Mouse (Mus musculus): ENCODE data around the gene Klhl7. TPM values are rescaled to one million over a fixed set of nuclear protein-coding genes. Genes with fewer than 3 reads are reported as not detected.

Klhl7 gene
- polyA plus RNA-seq, 1 experiment from 2014 or later: 59.0 TPM

DNA sequence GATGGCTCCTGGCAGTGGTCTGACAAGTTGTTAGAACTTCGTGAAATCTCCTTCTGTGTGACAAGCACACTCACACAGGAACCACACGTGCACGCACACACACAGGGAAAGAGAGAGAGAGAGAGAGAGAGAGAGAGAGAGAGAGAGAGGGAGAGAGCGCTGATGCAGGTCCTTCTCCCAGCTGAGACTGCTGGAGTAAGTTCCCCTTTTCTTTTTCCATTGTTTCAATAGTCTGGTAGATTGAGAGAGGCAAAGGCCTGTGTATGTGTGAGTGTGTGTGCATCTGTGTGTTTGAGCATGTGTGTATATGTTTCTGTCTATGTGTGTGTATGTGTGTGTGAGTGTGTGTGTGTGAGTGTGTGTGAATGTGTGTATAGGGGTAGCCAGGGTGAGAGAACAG, 100.6 kb downstream of the Klhl7 start:
- H3K4me1 ChIP-seq (replicated peaks): no peaks in the 10 kb centered on the region
- H3K27ac ChIP-seq: no peak overlapping the region
- DNase-seq (ENCODE audit: low spot score): no peak
- no peaks in the 10 kb centered on the region for H3K36me3 ChIP-seq
- H3K4me3 ChIP-seq: no peak overlapping the region
- no peaks in the 10 kb centered on the region for H3K27me3 ChIP-seq (ENCODE audit: insufficient read depth, poor library complexity, severe bottlenecking)
- WGBS: 83% methylated on average over 4 of the region's 4 CpGs
- no peaks in the 10 kb centered on the region for H3K9me3 ChIP-seq

DNA sequence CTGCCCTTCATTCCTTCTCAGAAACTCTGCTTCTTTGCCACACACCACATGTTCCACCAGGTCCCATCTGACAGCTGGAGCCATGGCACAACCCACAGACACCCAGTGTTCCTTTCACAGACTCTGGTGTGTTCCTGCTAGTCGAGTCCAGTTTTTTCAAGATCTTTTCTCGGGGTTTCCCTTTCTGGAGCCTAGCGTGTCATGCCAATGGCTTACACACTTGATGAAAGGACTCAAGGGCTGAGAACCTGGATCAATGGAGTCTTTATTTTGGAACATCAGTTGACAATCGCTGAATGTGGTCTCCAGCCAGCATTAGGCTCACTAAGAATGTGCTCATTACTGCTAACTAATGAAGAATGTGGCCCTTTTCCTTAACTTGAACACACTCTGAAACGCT, 102.1 kb downstream of the Klhl7 start:
- no peak for DNase-seq (ENCODE audit: low spot score)
- no peak overlapping the region for H3K4me3 ChIP-seq
- no peaks in the 10 kb centered on the region for H3K9me3 ChIP-seq
- H3K36me3 ChIP-seq: no peaks in the 10 kb centered on the region
- WGBS: 79% methylated on average over 5 of the region's 5 CpGs
- H3K27me3 ChIP-seq (ENCODE audit: insufficient read depth, poor library complexity, severe bottlenecking): no peaks in the 10 kb centered on the region
- H3K4me1 ChIP-seq (replicated peaks): no peaks in the 10 kb centered on the region
- no peak overlapping the region for H3K27ac ChIP-seq

- Histone ChIP-seq H3K27me3 (ENCODE audit: insufficient read depth, poor library complexity, severe bottlenecking) (no peaks in the 10 kb centered on the region), H3K4me3 (no peak overlapping the region), H3K36me3 (no peaks in the 10 kb centered on the region), H3K4me1 (replicated peaks) (no peaks in the 10 kb centered on the region), H3K9me3 (no peaks in the 10 kb centered on the region), H3K27ac (no peak overlapping the region)
- no peak for DNase-seq (ENCODE audit: low spot score)
- 77% methylated on average over 5 of the region's 5 CpGs for WGBS
Observed at GRCm38 (mm10) chr5:24203266-24203665, 102.9 kb downstream of the Klhl7 start.

DNA sequence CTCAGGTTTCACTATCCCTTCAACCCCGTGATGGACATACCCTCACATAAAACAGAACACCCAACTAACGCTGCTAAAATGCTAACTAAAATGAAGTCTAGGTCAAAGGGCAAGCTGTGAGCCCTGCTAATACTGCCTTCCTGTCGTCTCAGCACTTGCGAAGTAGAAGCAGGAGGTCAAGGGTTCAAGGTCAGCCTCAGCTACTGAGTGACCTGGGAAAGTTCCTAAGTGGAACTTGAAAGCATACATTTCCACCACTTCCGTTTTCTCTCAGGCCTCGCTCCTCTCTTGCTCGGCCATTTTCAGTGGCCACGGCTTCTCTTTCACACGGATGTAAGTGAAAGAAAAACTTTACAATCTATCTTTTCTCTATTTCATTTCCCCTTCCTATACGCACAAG, 107.6 kb downstream of the Klhl7 start:
- H3K27me3 ChIP-seq (ENCODE audit: insufficient read depth, poor library complexity, severe bottlenecking): no peaks in the 10 kb centered on the region
- no peak overlapping the region for H3K4me3 ChIP-seq
- 74% methylated on average over 10 of the region's 10 CpGs for WGBS
- no peak overlapping the region for H3K27ac ChIP-seq
- DNase-seq (ENCODE audit: low spot score): no peak
- no peaks in the 10 kb centered on the region for H3K9me3 ChIP-seq
- no peaks in the 10 kb centered on the region for H3K36me3 ChIP-seq
- H3K4me1 ChIP-seq (replicated peaks): no peaks in the 10 kb centered on the region

- 0 out of 2 replicates have a peak, but pooled peaks cover under 1% of the 10 kb centered on the region for H3K27me3 ChIP-seq (ENCODE audit: insufficient read depth, poor library complexity, severe bottlenecking)
- DNase-seq (ENCODE audit: low spot score): no peak
- no peaks in the 10 kb centered on the region for H3K36me3 ChIP-seq
- no peak overlapping the region for H3K27ac ChIP-seq
- H3K9me3 ChIP-seq: no peaks in the 10 kb centered on the region
- no peak overlapping the region for H3K4me3 ChIP-seq
- H3K4me1 ChIP-seq (replicated peaks): no peaks in the 10 kb centered on the region
- WGBS: 93% methylated on average over 5 of the region's 5 CpGs
Observed at GRCm38 (mm10) chr5:24208505-24208904, 108.1 kb downstream of the Klhl7 start.

Other genes with a start within 250 kb of the Klhl7 start
- gene Fam126a, start 69.9 kb upstream of the Klhl7 start, polyA plus RNA-seq (2016; fragmentation: Nextera tagmentation; extraction: Ambion mirVana): 27.8 and 28.5 TPM in 2 replicates
- 18.4 and 21.0 TPM in 2 replicates for gene Nupl2, start 64.4 kb downstream of the Klhl7 start, polyA plus RNA-seq (2016; fragmentation: Nextera tagmentation; extraction: Ambion mirVana)

Data from hindbrain, embryonic 10.5 days (tissue).